Mouse (Mus musculus): ENCODE results near the gene Fam124a.
"Not testable (repeated sequence)": the region's sequence is repeated elsewhere in the genome, so short reads cannot be mapped to it uniquely, and the experiment has no call there.

GRCm38 (mm10) chr14:62566821-62567220 is 11.3 kb downstream of the Fam124a start, which contains the start of gene Gm4131:
- TF ChIP-seq CTCF, EP300 (IDR thresholded peaks at IDR 0.05; ENCODE audit: low read depth): not testable (repeated sequence)

Data from liver, postnatal 0 days (tissue).